Mouse (Mus musculus) kidney, adult 18-20 months (tissue): ENCODE data around the gene Irf3.
"Not testable (repeated sequence)": the region's sequence is repeated elsewhere in the genome, so short reads cannot be mapped to it uniquely, and the experiment has no call there.

Source experiments
- DNase-seq: peaks from one replicate; pipeline ENCODE4 v3.0.0; 2021

Irf3 gene

GRCm38 (mm10) chr7:45008411-45008810 lies 11.0 kb downstream of the Irf3 start:
- DNase-seq, result no peak

- DNase-seq, result no peak
Measured at GRCm38 (mm10) chr7:45012011-45012410, 14.6 kb downstream of the Irf3 start.

- no peak for DNase-seq
Measured at GRCm38 (mm10) chr7:45012824-45013223, 15.4 kb downstream of the Irf3 start.

GRCm38 (mm10) chr7:45013366-45014095 lies 16.1 kb downstream of the Irf3 start:
- DNase-seq, result no peak

- DNase-seq, result no peak
Measured at GRCm38 (mm10) chr7:45014096-45014451, 16.6 kb downstream of the Irf3 start.

- no peak for DNase-seq
Measured at GRCm38 (mm10) chr7:45015344-45015956, 18.0 kb downstream of the Irf3 start.

- DNase-seq, result peak; percentile 99
Measured at GRCm38 (mm10) chr7:45015957-45016612, 18.6 kb downstream of the Irf3 start, which contains the start of gene Scaf1. Scaf1 (minus strand) TSS chr7:45016363.

GRCm38 (mm10) chr7:45016761-45017160 lies 19.3 kb downstream of the Irf3 start:
- no peak for DNase-seq

- peak; percentile 89 for DNase-seq
Measured at GRCm38 (mm10) chr7:45017242-45018061, 20.0 kb downstream of the Irf3 start, which contains the start of gene Rras. Rras (plus strand) TSS chr7:45017961.

- DNase-seq, result peak; percentile 76
Measured at GRCm38 (mm10) chr7:45019031-45019571, 21.7 kb downstream of the Irf3 start.

- DNase-seq, result no peak
Measured at GRCm38 (mm10) chr7:45020225-45020624, 22.8 kb downstream of the Irf3 start.

- DNase-seq, result not testable (repeated sequence)
Measured at GRCm38 (mm10) chr7:45023711-45024110, 26.3 kb downstream of the Irf3 start.

- no peak for DNase-seq
Measured at GRCm38 (mm10) chr7:45024281-45025248, 27.1 kb downstream of the Irf3 start.

GRCm38 (mm10) chr7:45025601-45026220 lies 28.3 kb downstream of the Irf3 start:
- DNase-seq, result no peak

GRCm38 (mm10) chr7:45026256-45026655 lies 28.8 kb downstream of the Irf3 start:
- DNase-seq, result no peak

- DNase-seq, result no peak
Measured at GRCm38 (mm10) chr7:45027761-45028160, 30.3 kb downstream of the Irf3 start.

GRCm38 (mm10) chr7:45028351-45028750 lies 30.9 kb downstream of the Irf3 start:
- DNase-seq, result no peak

GRCm38 (mm10) chr7:45029995-45030394 lies 32.5 kb downstream of the Irf3 start:
- no peak for DNase-seq

- no peak for DNase-seq
Measured at GRCm38 (mm10) chr7:45030857-45031256, 33.4 kb downstream of the Irf3 start.

GRCm38 (mm10) chr7:45033722-45034359 lies 36.4 kb downstream of the Irf3 start:
- no peak for DNase-seq

GRCm38 (mm10) chr7:45035631-45036030 lies 38.2 kb downstream of the Irf3 start:
- DNase-seq, result no peak
